Mouse (Mus musculus) ES-Bruce4 (cell line): ENCODE measurements at regions not wholly inside any gene's neighbourhood (a gene's known extent, or its start where the extent isn't known, plus 50 kb on each side); places are given as distances from the start of the nearest gene placed in this dataset.

Experiments used
- CTCF ChIP-seq: IDR thresholded peaks from one replicate; pipeline ENCODE4 v1.8.1; 2011; ENCODE audit warnings: low read depth, low read length
- EP300 ChIP-seq: IDR thresholded peaks from 2 replicates; pipeline ENCODE4 v1.6.1; 2011; ENCODE audit warnings: low read depth, low read length; ENCODE audit not compliant: insufficient read depth
- POLR2A ChIP-seq: IDR thresholded peaks from one replicate; pipeline ENCODE4 v1.8.1; 2011; ENCODE audit warnings: low read length; ENCODE audit not compliant: insufficient read depth

DNA sequence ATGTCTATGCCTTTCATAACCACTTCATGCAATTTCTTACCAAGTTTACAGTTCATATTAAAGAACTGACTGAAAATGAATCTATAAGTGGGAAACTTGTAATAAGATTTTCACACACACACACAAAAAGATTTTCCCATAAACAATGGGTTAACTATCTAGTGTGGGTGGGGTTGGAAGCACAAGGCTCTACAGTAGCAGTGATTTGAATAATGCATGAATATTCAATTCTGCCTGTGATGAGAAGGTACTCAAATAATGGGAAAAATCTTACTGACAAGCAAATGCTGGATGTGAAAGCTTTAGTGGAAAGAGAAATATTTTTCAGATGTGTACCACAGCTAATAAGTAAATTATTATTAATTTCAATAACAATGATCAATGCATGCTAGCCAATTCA lies 224.3 kb downstream of the Cetn3 start:
- no peak for TF ChIP-seq EP300
- no peak for TF ChIP-seq CTCF
- no peak for TF ChIP-seq POLR2A
